Mouse (Mus musculus) midbrain, embryonic 10.5 days (tissue): Measurements from ENCODE around the gene Tspan33. TPM values are rescaled to one million over a fixed set of nuclear protein-coding genes. Genes with fewer than 3 reads are reported as not detected.

Source experiments
- DNase-seq: peaks from one replicate; pipeline ENCODE4 v3.0.0-alpha.2; 2017; ENCODE audit warnings: low spot score
- H3K27ac ChIP-seq: fragments of 300-500 bp; sonication (generic); replicated peaks from 2 replicates; pipeline ENCODE4 v1.5.1; 2016; ENCODE audit warnings: mild to moderate bottlenecking
- H3K27me3 ChIP-seq: fragments of 300-500 bp; sonication (generic); 2 replicates; pipeline ENCODE4 v1.6.1; 2016; ENCODE audit warnings: low read depth, mild to moderate bottlenecking; ENCODE audit not compliant: poor library complexity, severe bottlenecking
- H3K36me3 ChIP-seq: fragments of 300-500 bp; sonication (generic); 2 replicates; pipeline ENCODE4 v1.6.1; 2016; ENCODE audit warnings: mild to moderate bottlenecking, moderate library complexity
- H3K4me1 ChIP-seq: fragments of 300-500 bp; sonication (generic); 2 replicates; pipeline ENCODE4 v1.6.1; 2016
- H3K4me3 ChIP-seq: fragments of 300-500 bp; sonication (generic); 2 replicates; pipeline ENCODE4 v1.5.1; 2016; ENCODE audit warnings: mild to moderate bottlenecking, moderate library complexity
- H3K9me3 ChIP-seq: fragments of 300-500 bp; sonication (generic); replicated peaks from 2 replicates; pipeline ENCODE4 v1.6.1; 2016; ENCODE audit warnings: mild to moderate bottlenecking
- WGBS: fragments of 180-500 bp; shearing (Covaris S2); methylation state at CpG from one replicate; pipeline ENCODE4 v1.1.7; 2016; 5-methylcytosine and 5-hydroxymethylcytosine counted together
- polyA plus RNA-seq: library from polyadenylated mRNA; unstranded; fragments of >200 nt; fragmentation: Nextera tagmentation; extraction: Ambion mirVana; gene quantifications from 2 replicates; pipeline ENCODE4 v1.2.1, GENCODE M21; 2016

The Tspan33 gene
- 10.9 and 12.2 TPM in 2 replicates for polyA plus RNA-seq

GRCm38 (mm10) chr6:29693953-29694352 is at the start of gene Tspan33:
Gene Tspan33, plus strand, starts transcription at chr6:29694222.
- peak; percentile 94 for DNase-seq
- Histone ChIP-seq H3K9me3 (no peaks in the 10 kb centered on the region), H3K27me3 (peaks cover 57% of the 10 kb centered on the region), H3K27ac (peak within 1 kb of the TSS; percentile 91), H3K36me3 (no peaks in the 10 kb centered on the region), H3K4me1 (peaks cover 30% of the 10 kb centered on the region), H3K4me3 (peak within 1 kb of the TSS; percentile 91)
- under 1% methylated on average over 40 of the region's 41 CpGs for WGBS

GRCm38 (mm10) chr6:29649494-29650169 is 44.4 kb upstream of the Tspan33 start:
- H3K36me3 ChIP-seq: no peaks in the 10 kb centered on the region
- peak; percentile 87 for DNase-seq
- no peaks in the 10 kb centered on the region for H3K4me1 ChIP-seq
- peaks cover 6% of the 10 kb centered on the region; the same call in 1 of the 2 replicates for H3K27me3 ChIP-seq
- no peaks in the 10 kb centered on the region for H3K9me3 ChIP-seq
- no peak overlapping the region for H3K27ac ChIP-seq
- 33% methylated on average over 14 of the region's 14 CpGs for WGBS
- H3K4me3 ChIP-seq: no peak overlapping the region

GRCm38 (mm10) chr6:29650170-29650549 is 43.9 kb upstream of the Tspan33 start:
- H3K36me3 ChIP-seq: no peaks in the 10 kb centered on the region
- no peak overlapping the region for H3K4me3 ChIP-seq
- H3K27me3 ChIP-seq: peaks cover 6% of the 10 kb centered on the region; the same call in 1 of the 2 replicates
- no peaks in the 10 kb centered on the region for H3K9me3 ChIP-seq
- H3K4me1 ChIP-seq: no peaks in the 10 kb centered on the region
- WGBS: 71% methylated on average over 10 of the region's 10 CpGs
- H3K27ac ChIP-seq: no peak overlapping the region
- DNase-seq: no peak

GRCm38 (mm10) chr6:29653271-29653670 is 40.8 kb upstream of the Tspan33 start:
- Histone ChIP-seq H3K9me3 (no peaks in the 10 kb centered on the region), H3K36me3 (no peaks in the 10 kb centered on the region), H3K4me1 (no peaks in the 10 kb centered on the region), H3K27ac (no peak overlapping the region), H3K27me3 (peaks cover 6% of the 10 kb centered on the region; the same call in 1 of the 2 replicates), H3K4me3 (no peak overlapping the region)
- DNase-seq: no peak

GRCm38 (mm10) chr6:29658626-29659475 is 35.2 kb upstream of the Tspan33 start:
- H3K4me1 ChIP-seq: 0 out of 2 replicates have a peak, but pooled peaks cover 3% of the 10 kb centered on the region
- no peaks in the 10 kb centered on the region for H3K9me3 ChIP-seq
- no peaks in the 10 kb centered on the region for H3K27me3 ChIP-seq
- H3K36me3 ChIP-seq: no peaks in the 10 kb centered on the region
- WGBS: 87% methylated on average over 3 of the region's 3 CpGs
- no peak for DNase-seq
- no peak overlapping the region for H3K4me3 ChIP-seq
- H3K27ac ChIP-seq: no peak overlapping the region

GRCm38 (mm10) chr6:29659964-29660363 is 34.1 kb upstream of the Tspan33 start:
- Histone ChIP-seq H3K27ac (no peak overlapping the region), H3K27me3 (no peaks in the 10 kb centered on the region), H3K4me1 (0 out of 2 replicates have a peak, but pooled peaks cover 3% of the 10 kb centered on the region), H3K4me3 (no peak overlapping the region), H3K9me3 (no peaks in the 10 kb centered on the region), H3K36me3 (no peaks in the 10 kb centered on the region)
- WGBS: 89% methylated on average over 2 of the region's 2 CpGs
- no peak for DNase-seq

GRCm38 (mm10) chr6:29660662-29661307 is 33.2 kb upstream of the Tspan33 start:
- 49% methylated on average over 11 of the region's 11 CpGs for WGBS
- DNase-seq: no peak
- no peak overlapping the region for H3K27ac ChIP-seq

GRCm38 (mm10) chr6:29667266-29667665 is 26.8 kb upstream of the Tspan33 start:
- Histone ChIP-seq H3K27ac (no peak overlapping the region), H3K27me3 (no peaks in the 10 kb centered on the region; the same call in 1 of the 2 replicates), H3K9me3 (no peaks in the 10 kb centered on the region), H3K4me1 (peaks cover 18% of the 10 kb centered on the region), H3K4me3 (no peak overlapping the region), H3K36me3 (no peaks in the 10 kb centered on the region)
- 82% methylated on average over 6 of the region's 6 CpGs for WGBS
- DNase-seq: no peak

More at GRCm38 (mm10) chr6:29660662-29661307, 33.2 kb upstream of the Tspan33 start:
- Histone ChIP-seq H3K4me1 (0 out of 2 replicates have a peak, but pooled peaks cover 3% of the 10 kb centered on the region), H3K36me3 (no peaks in the 10 kb centered on the region), H3K9me3 (no peaks in the 10 kb centered on the region), H3K27me3 (no peaks in the 10 kb centered on the region), H3K4me3 (no peak overlapping the region)

- H3K9me3 ChIP-seq: no peaks in the 10 kb centered on the region
- H3K27me3 ChIP-seq: no peaks in the 10 kb centered on the region; the same call in 1 of the 2 replicates
- WGBS: 17% methylated on average over 3 of the region's 3 CpGs
- no peak for DNase-seq
- H3K27ac ChIP-seq: no peak overlapping the region
- H3K36me3 ChIP-seq: no peaks in the 10 kb centered on the region
- no peak overlapping the region for H3K4me3 ChIP-seq
- H3K4me1 ChIP-seq: peaks cover 31% of the 10 kb centered on the region
Measured at GRCm38 (mm10) chr6:29671741-29672140, 22.3 kb upstream of the Tspan33 start.

GRCm38 (mm10) chr6:29672563-29673411 is 21.2 kb upstream of the Tspan33 start:
- Histone ChIP-seq H3K9me3 (no peaks in the 10 kb centered on the region), H3K36me3 (no peaks in the 10 kb centered on the region), H3K4me3 (no peak overlapping the region), H3K4me1 (peaks cover 31% of the 10 kb centered on the region), H3K27me3 (no peaks in the 10 kb centered on the region; the same call in 1 of the 2 replicates), H3K27ac (0 out of 2 replicates have a peak overlapping the region, but pooled peaks have one; percentile 2)
- WGBS: 21% methylated on average over 12 of the region's 12 CpGs
- no peak for DNase-seq

GRCm38 (mm10) chr6:29673739-29674138 is 20.3 kb upstream of the Tspan33 start:
- Histone ChIP-seq H3K4me3 (no peak overlapping the region), H3K9me3 (no peaks in the 10 kb centered on the region), H3K4me1 (peaks cover 31% of the 10 kb centered on the region), H3K27me3 (no peaks in the 10 kb centered on the region; the same call in 1 of the 2 replicates), H3K36me3 (no peaks in the 10 kb centered on the region), H3K27ac (no peak overlapping the region)
- DNase-seq: no peak
- 33% methylated on average over 2 of the region's 2 CpGs for WGBS
